9 mouse cellular contexts compared by ENCODE assay signal in genomic region chr5:120815949-120816348, GRCm38 (mm10). TPM values are rescaled to one million over a fixed set of nuclear protein-coding genes. Genes with fewer than 3 reads are reported as not detected.
DNase-seq lines count a peak whose midpoint lies in the region; ATAC-seq and TF ChIP-seq lines count a peak whose summit lies in the region.
"Had no signal": no experiment of that assay in that cellular context is flagged by ENCODE, and none has a peak within 500 bp of the region (broad histone marks: within the 10 kb centered on the region; RNA-seq: fewer than 3 reads in every experiment).

No protein-coding gene starts in this region.

- H3K27me3 ChIP-seq in forebrain, postnatal 0 days (ENCODE audit: insufficient read depth, low read length): no peaks in the 10 kb centered on the region
- no peaks in the 10 kb centered on the region for H3K27me3 ChIP-seq in forebrain, embryonic 15.5 days
- H3K27me3 ChIP-seq in splenic B cell, adult 2 months (ENCODE audit: control insufficient read depth, insufficient read depth, low read length, poor library complexity, severe bottlenecking): no peaks in the 10 kb centered on the region
- H3K27me3 ChIP-seq in hindbrain, embryonic 12.5 days: no peaks in the 10 kb centered on the region

- WGBS in forebrain, postnatal 0 days: 67% methylated on average over 3 of the region's 3 CpGs
- WGBS in forebrain, embryonic 15.5 days: 73% methylated on average over 3 of the region's 3 CpGs
- 63% methylated on average over 3 of the region's 3 CpGs for WGBS in hindbrain, embryonic 12.5 days

- no peak for DNase-seq in forebrain, postnatal 0 days
- DNase-seq in 416B (ENCODE audit: low read depth) (peak; percentile 71), adipocyte (ENCODE audit: low spot score) (peak; percentile 26)
- DNase-seq in lung, adult 18-20 months: peak; percentile 23 to 26
- peak; percentile 80 for DNase-seq in splenic B cell, adult 2 months (ENCODE audit: low read depth, low spot score)
- DNase-seq in urinary bladder, adult 2 months (ENCODE audit: low spot score): no peak

- H3K4me3 ChIP-seq in forebrain, postnatal 0 days (ENCODE audit: low read depth, low read length): no peak overlapping the region
- no peak overlapping the region for H3K4me3 ChIP-seq in forebrain, embryonic 15.5 days
- H3K4me3 ChIP-seq in hindbrain, embryonic 12.5 days: no peak overlapping the region

- no peak overlapping the region for H3K4me2 ChIP-seq in forebrain, postnatal 0 days (ENCODE audit: low read depth)
- no peak overlapping the region for H3K4me2 ChIP-seq in forebrain, embryonic 15.5 days (replicated peaks)
- H3K4me2 ChIP-seq in hindbrain, embryonic 12.5 days (replicated peaks): no peak overlapping the region

- ATAC-seq in forebrain, postnatal 0 days: no peak
- ATAC-seq in forebrain, embryonic 15.5 days (replicated peaks): no peak
- no peak for ATAC-seq in hindbrain, embryonic 12.5 days (ENCODE audit: low FRiP score)

- H3K9me3 ChIP-seq in forebrain, postnatal 0 days (ENCODE audit: low read length): no peaks in the 10 kb centered on the region
- 0 out of 2 replicates have a peak, but pooled peaks cover 6% of the 10 kb centered on the region for H3K9me3 ChIP-seq in forebrain, embryonic 15.5 days
- peaks cover 16% of the 10 kb centered on the region for H3K9me3 ChIP-seq in hindbrain, embryonic 12.5 days (replicated peaks)

- no peaks in the 10 kb centered on the region for H3K36me3 ChIP-seq in forebrain, postnatal 0 days (ENCODE audit: insufficient read depth)
- H3K36me3 ChIP-seq in forebrain, embryonic 15.5 days: no peaks in the 10 kb centered on the region
- H3K36me3 ChIP-seq in splenic B cell, adult 2 months (ENCODE audit: control insufficient read depth, insufficient read depth, low read length, poor library complexity, severe bottlenecking): peaks cover 10% of the 10 kb centered on the region; the same call in 1 of the 2 replicates
- no peaks in the 10 kb centered on the region for H3K36me3 ChIP-seq in hindbrain, embryonic 12.5 days

- peak; percentile 46 for TF ChIP-seq CTCF in forebrain, postnatal 0 days (IDR thresholded peaks at IDR 0.05; ENCODE audit: low read depth)

- no peak overlapping the region for H3K27ac ChIP-seq in forebrain, postnatal 0 days (ENCODE audit: low read depth, low read length)
- no peak overlapping the region for H3K27ac ChIP-seq in forebrain, embryonic 15.5 days (replicated peaks)
- no peak overlapping the region for H3K27ac ChIP-seq in hindbrain, embryonic 12.5 days

- no peak overlapping the region for H3K9ac ChIP-seq in forebrain, postnatal 0 days
- H3K9ac ChIP-seq in forebrain, embryonic 15.5 days (replicated peaks): no peak overlapping the region
- H3K9ac ChIP-seq in hindbrain, embryonic 12.5 days: no peak overlapping the region

- peaks cover 4% of the 10 kb centered on the region; the same call in 1 of the 2 replicates for H3K4me1 ChIP-seq in forebrain, postnatal 0 days (ENCODE audit: insufficient read depth)
- peaks cover 9% of the 10 kb centered on the region for H3K4me1 ChIP-seq in forebrain, embryonic 15.5 days
- peaks cover 10% of the 10 kb centered on the region for H3K4me1 ChIP-seq in hindbrain, embryonic 12.5 days

RNA-seq across cellular contexts. Expression of gene Oas1c, which starts 3.6 kb away (rescaled TPM):
- total RNA-seq in forebrain, postnatal 0 days (2014; rRNA removed): 0.69 and 1.8 TPM in 2 replicates
- 0.63 and 0.80 TPM in 2 replicates for polyA plus RNA-seq in forebrain, postnatal 0 days (2015; fragmentation: Nextera tagmentation; extraction: Ambion mirVana)
- 0.20 and 0.41 TPM in 2 replicates for polyA plus RNA-seq in forebrain, embryonic 15.5 days (2015; fragmentation: Nextera tagmentation; extraction: Ambion mirVana)
- polyA plus RNA-seq in hindbrain, embryonic 12.5 days (2016; fragmentation: Nextera tagmentation; extraction: Ambion mirVana): 0.42 and 0.62 TPM in 2 replicates
- 4.7 and 5.1 TPM in 2 replicates for polyA plus RNA-seq in urinary bladder, adult 2 months (2012; rRNA removed)

RNA-seq across cellular contexts. Expression of gene Oas1e, which starts 20.6 kb away (rescaled TPM):
- total RNA-seq in forebrain, postnatal 0 days (2014; rRNA removed): not detected in 2 replicates
- 0.13 and 0.21 TPM in 2 replicates for polyA plus RNA-seq in forebrain, postnatal 0 days (2015; fragmentation: Nextera tagmentation; extraction: Ambion mirVana)
- 0.26 TPM in 1 of 2 replicates, not detected in the other for polyA plus RNA-seq in forebrain, embryonic 15.5 days (2015; fragmentation: Nextera tagmentation; extraction: Ambion mirVana)
- polyA plus RNA-seq in hindbrain, embryonic 12.5 days (2016; fragmentation: Nextera tagmentation; extraction: Ambion mirVana): 0.26 and 0.36 TPM in 2 replicates
- polyA plus RNA-seq in urinary bladder, adult 2 months (2012; rRNA removed): 0.06 and 0.07 TPM in 2 replicates

RNA-seq across cellular contexts. Expression of gene Oas1f, which starts 31.2 kb away (rescaled TPM):
- total RNA-seq in forebrain, postnatal 0 days (2014; rRNA removed): not detected in 2 replicates
- polyA plus RNA-seq in forebrain, postnatal 0 days (2015; fragmentation: Nextera tagmentation; extraction: Ambion mirVana): not detected in 2 replicates
- polyA plus RNA-seq in forebrain, embryonic 15.5 days (2015; fragmentation: Nextera tagmentation; extraction: Ambion mirVana): not detected in 2 replicates
- polyA plus RNA-seq in hindbrain, embryonic 12.5 days (2016; fragmentation: Nextera tagmentation; extraction: Ambion mirVana): not detected in 2 replicates
- 0.15 and 0.16 TPM in 2 replicates for polyA plus RNA-seq in urinary bladder, adult 2 months (2012; rRNA removed)
- polyA plus RNA-seq: neural tube, embryonic 14.5 days had no signal

RNA-seq across cellular contexts. Expression of gene Oas3, which starts 38.5 kb away (rescaled TPM):
- 0.38 and 0.52 TPM in 2 replicates for total RNA-seq in forebrain, postnatal 0 days (2014; rRNA removed)
- 0.29 and 0.69 TPM in 2 replicates for polyA plus RNA-seq in forebrain, postnatal 0 days (2015; fragmentation: Nextera tagmentation; extraction: Ambion mirVana)
- 0.22 and 0.40 TPM in 2 replicates for polyA plus RNA-seq in forebrain, embryonic 15.5 days (2015; fragmentation: Nextera tagmentation; extraction: Ambion mirVana)
- polyA plus RNA-seq in hindbrain, embryonic 12.5 days (2016; fragmentation: Nextera tagmentation; extraction: Ambion mirVana): 0.22 and 0.23 TPM in 2 replicates
- 0.32 and 0.94 TPM in 2 replicates for polyA plus RNA-seq in urinary bladder, adult 2 months (2012; rRNA removed)

RNA-seq across cellular contexts. Expression of gene Oas1h, which starts 45.3 kb away (rescaled TPM):
- total RNA-seq in forebrain, postnatal 0 days (2014; rRNA removed): not detected in 2 replicates
- polyA plus RNA-seq in forebrain, postnatal 0 days (2015; fragmentation: Nextera tagmentation; extraction: Ambion mirVana): not detected in 2 replicates
- not detected in 2 replicates for polyA plus RNA-seq in forebrain, embryonic 15.5 days (2015; fragmentation: Nextera tagmentation; extraction: Ambion mirVana)
- polyA plus RNA-seq in hindbrain, embryonic 12.5 days (2016; fragmentation: Nextera tagmentation; extraction: Ambion mirVana): not detected in 2 replicates
- polyA plus RNA-seq in urinary bladder, adult 2 months (2012; rRNA removed): not detected in 2 replicates
- polyA plus RNA-seq: neural tube, embryonic 14.5 days had no signal

Comparison
In these comparisons a context has a peak if more than half of its experiments do, and no peak if none do; other contexts are left out.
1. DNase-seq: peak in 416B (single experiment), adipocyte (single experiment), lung, adult 18-20 months (2 of 2) and splenic B cell, adult 2 months (single experiment); none in forebrain, postnatal 0 days (single experiment) and urinary bladder, adult 2 months (single experiment).